Mouse (Mus musculus): Measurements from ENCODE around the gene Rnf2.

- TF ChIP-seq EP300 (IDR thresholded peaks at IDR 0.05; ENCODE audit: insufficient read depth, low read depth, low read length): no peak
- peak; percentile 69 for TF ChIP-seq CTCF (IDR thresholded peaks at IDR 0.05)
- TF ChIP-seq POLR2A (IDR thresholded peaks at IDR 0.05; ENCODE audit: insufficient read depth, low read depth, low read length): no peak
These were observed 3.7 kb downstream of the Rnf2 start for GRCm38 (mm10) chr1:151497028-151497427.
